Mouse (Mus musculus) liver, postnatal 0 days (tissue): ENCODE measurements at regions not wholly inside any gene's neighbourhood (a gene's known extent, or its start where the extent isn't known, plus 50 kb on each side); places are given as distances from the start of the nearest gene placed in this dataset.

Experiments used
- CTCF ChIP-seq: sonication (generic); IDR thresholded peaks from 2 replicates; pipeline ENCODE4 v1.5.1; 2016; ENCODE audit warnings: antibody characterized with exemption, low read depth
- EP300 ChIP-seq: IDR thresholded peaks from 2 replicates; pipeline ENCODE4 v1.6.1; 2016; ENCODE audit warnings: antibody characterized with exemption, low read depth, mild to moderate bottlenecking

DNA sequence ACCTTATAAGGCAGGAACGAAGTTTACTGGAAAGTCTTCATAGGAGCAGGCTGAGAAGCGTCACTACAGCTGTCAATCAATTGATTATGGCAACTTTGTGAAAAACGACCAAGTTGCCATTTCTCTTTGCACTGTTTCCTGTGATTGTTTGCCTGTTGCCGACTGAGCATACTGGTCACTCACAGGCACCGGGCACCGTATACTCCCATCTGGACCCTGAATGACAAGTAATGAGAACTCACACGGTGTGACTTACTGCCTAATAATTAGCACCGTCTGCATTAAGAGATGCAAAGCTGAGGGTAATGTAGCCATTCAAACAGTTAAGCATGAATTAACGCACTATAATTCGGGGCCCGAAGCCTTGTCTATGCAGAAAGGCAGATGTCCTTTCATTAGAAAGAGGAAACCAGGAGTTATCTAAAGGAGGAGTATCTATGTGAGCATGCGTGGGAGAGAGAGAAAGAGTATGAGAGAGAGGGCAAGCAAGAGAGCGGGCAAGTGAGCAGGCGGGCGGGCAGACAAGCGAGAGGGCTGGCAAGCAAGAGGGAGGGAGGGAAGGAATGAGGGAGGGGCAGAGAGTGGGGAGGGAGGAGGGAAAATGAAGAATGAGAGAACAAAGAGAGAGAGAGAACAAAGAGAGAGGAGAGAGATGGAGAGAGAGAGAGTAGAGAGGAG, 231.4 kb upstream of the Arid2 start:
- TF ChIP-seq EP300 (no peak), CTCF (no peak)
